Mouse (Mus musculus): ENCODE measurements around the gene Hectd1. TPM values are rescaled to one million over a fixed set of nuclear protein-coding genes. Genes with fewer than 3 reads are reported as not detected.
A peak's percentile ranks its signal among the peaks of the same experiment; 100 is the strongest.

Hectd1 gene
- total RNA-seq, 2 experiments from 2014 or later: 80.1 to 89.3 TPM

DNA sequence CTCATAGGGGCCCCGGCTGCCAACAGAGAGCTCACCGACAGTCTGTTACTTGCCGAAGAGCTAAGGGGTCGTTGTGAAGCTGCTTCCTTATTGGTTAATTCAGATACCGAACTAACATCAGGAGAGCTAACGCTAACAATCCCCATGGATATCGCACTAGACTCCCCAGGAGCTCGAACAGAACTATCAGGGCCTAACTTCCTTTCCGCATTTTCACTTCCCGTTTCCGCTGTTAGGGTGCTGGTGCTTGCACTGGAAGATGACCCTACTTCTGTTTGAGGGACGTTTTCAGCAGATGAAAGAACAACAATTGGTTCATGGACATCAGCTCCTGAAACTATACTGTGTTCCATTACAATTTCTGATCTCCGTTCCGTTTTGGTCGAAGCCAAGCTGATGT, 60.6 kb downstream of the Hectd1 start:
- no peak for DNase-seq

DNA sequence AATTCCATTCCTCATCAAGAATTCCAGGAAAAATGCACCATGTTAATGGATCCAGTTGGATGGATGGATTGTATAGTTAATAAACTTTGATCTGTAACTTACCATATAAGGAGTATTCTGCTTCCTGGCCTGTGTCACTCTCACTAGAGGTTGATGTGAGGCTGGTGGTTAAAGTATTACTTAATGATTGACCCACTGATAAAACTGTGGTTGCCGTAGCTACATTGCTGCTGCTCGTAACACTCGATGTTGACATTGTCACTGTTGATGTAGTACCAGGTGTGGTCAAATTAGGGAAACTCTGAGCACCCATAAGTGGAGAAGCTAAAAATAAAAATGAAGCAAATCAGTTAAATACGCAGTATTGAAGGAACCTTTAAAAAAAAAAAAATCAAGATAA, 61.9 kb downstream of the Hectd1 start:
- no peak for DNase-seq

DNA sequence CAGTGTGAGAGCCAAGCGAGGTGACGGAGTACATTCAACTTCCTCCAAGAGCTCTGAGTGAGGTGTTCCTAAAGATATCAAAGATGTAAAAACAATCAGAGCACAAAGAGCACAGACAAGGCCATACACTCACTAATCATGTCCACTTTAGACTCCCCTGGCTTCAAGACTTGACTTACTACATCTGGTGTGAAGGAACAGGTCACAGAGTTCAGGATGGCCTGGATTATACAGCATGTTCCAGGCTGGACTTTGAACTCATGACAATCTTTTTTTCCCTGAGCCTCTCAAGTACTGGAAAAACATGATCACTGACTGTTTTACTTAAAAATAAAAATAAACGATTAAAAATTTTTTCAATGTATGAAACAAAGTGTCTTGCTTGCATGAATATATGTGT, 70.0 kb downstream of the Hectd1 start:
- no peak for DNase-seq

DNA sequence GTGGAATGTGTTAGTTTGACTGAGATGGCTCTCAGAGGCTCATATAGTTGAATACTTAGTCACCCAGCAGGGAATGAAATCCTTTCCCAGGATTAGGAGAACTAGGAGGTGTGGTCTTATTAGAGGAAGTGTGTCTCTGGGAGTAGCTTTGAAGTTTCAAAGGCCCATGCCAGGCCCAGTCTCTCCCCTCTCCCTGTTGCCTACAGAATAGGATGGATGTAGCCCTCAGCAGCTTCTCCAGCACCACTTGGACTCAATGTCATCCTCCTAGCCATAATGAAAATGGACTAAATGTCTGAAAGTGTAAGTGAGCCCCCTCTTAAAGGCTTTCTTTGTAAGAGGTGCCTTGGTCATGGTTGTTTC, 72.8 kb downstream of the Hectd1 start:
- no peak for DNase-seq

DNA sequence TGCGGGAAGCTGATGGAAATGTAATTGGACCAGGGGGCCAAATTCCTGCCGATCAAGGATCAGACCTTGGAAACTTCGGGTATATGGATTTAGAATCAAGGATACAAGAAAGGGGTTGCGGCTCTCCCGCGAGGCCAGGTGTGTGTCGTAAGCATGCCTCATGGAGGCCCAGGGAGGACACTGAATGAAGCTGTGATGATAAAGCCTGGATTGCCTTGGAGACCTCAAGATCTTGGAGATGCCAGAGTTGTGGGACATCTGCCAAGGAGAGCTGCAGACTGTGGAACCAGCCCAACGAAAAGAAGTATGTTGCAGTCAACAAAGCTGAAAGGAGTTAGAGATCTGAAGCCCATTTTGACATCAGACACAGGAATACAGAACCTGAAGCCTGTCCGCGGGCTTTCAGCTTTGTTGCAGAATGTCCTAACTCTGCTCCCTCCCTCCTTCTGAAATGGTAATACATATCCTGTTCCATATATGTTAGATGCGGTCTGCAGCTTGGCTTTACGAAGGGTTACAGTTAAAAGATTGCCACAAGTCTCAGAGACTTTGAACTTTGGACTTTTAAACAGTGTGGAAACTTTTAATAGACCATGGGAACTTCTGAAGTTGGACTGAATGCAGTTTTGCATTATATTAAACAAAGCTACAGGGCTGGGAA, 73.3 kb downstream of the Hectd1 start:
- DNase-seq: no peak

DNA sequence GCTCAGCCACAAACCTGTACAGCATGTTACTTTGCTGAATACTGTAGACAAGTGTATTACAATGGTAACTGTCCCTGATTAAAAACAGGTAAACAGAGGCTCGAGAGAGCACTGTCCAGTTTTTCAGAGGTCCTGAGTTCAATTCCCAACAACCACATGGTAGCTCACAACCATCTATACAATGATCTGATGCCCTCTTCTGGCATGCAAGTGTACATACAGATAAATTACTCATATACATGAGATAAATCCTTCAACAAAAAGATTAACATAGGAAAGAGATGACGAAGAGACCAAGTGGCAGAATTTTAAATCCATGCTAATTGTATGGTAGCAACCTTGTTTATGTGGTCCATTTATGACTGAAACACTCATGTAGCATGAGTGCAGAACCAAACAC, 82.0 kb downstream of the Hectd1 start:
- no peak for DNase-seq

DNA sequence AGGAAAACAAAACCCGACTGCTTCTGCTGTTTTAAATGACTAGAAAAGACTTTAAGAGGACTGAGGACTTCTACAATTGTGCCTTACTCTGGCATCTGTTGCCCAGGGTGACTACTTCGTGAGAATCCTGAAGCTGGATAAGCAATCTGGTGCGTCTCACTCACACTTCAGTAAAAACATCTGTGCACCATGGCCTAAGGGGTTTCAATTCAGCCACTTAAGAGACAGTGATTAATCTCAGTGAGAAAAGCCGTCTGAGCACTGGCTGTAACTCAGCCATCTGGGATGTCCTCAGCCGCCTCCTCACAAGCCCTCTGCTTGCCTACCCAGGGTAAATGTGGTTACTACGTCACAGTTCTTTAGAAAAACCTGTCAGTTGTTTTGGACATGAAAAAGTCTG, 84.4 kb downstream of the Hectd1 start:
- DNase-seq: no peak

DNA sequence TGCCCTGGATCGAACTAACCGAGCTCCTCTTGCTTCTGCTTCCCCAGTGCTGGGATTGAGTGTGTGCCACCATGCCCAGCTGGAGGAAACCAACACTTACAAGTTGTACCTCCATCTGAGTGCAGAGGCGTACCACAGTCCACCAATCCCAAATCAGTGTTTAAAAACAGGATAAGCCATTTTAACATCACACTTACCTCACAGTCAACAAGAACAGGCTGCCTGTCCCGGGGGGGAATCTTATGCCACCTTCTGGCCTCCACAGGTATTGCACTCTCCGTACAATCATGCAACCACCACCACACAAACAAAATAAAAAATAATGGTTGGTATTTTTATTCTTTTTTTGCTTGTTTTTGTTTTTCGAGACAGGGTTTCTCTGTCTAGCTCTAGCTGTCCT, 87.6 kb downstream of the Hectd1 start:
- peak; percentile 54 for DNase-seq

DNA sequence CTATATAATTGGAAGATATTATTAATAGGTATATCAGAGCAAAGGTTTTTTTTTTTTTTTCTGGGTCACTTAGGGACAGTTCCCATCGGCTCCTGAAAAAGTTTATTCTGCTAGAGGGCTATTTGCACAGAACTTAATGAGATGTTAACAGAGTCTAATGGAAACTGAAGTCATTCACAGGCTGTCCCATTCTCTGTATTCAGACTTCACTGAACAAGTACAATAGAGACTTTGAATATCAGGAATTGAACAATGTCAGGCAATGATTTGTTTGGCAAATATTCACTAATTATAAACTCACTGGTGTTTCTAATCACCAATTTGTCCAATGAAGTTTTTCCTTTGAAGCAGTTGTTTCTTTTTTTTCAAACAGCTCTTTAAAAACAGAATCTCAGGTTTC, 92.5 kb downstream of the Hectd1 start:
- no peak for DNase-seq

DNA sequence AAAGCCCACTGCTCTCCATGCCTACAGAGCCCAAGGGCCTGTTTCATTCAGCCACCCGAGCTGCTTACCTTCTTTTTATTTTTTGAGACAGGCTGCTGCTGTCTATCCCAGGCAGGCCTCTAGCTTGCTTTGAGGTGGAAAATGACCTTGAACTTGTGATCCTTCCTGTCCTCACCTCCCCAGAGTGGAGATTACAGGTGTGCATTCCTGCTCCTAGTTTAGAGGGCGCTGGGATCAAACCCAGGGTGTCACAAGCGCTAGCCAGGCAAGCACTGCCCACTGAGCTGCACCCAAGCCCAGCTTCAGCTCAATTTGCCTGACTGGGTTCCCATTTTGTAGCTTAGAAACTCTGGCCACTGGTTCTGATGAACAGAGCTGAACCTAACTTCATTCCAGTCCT, 93.0 kb downstream of the Hectd1 start:
- no peak for DNase-seq

DNA sequence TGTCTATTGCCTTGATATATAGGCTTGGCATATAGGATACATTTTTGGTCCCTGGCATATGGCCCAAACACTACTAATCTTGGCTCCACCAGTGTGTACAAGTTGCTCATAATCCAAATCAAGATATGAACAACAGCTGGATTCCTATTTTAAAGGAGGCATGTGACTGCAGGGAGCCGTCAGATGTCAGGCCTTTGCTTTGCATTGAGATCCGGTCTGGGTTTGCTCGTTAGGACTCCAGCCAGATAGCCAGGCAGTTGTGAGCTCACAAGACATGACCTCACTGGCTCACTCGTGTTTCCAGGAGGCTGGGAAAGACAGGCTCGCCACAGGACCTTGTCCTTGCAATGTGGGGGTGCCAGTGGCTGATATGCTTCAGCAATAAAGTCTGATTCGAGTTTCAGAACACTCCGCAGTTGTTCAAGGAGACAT, 93.5 kb downstream of the Hectd1 start:
- DNase-seq: peak; percentile 42

DNA sequence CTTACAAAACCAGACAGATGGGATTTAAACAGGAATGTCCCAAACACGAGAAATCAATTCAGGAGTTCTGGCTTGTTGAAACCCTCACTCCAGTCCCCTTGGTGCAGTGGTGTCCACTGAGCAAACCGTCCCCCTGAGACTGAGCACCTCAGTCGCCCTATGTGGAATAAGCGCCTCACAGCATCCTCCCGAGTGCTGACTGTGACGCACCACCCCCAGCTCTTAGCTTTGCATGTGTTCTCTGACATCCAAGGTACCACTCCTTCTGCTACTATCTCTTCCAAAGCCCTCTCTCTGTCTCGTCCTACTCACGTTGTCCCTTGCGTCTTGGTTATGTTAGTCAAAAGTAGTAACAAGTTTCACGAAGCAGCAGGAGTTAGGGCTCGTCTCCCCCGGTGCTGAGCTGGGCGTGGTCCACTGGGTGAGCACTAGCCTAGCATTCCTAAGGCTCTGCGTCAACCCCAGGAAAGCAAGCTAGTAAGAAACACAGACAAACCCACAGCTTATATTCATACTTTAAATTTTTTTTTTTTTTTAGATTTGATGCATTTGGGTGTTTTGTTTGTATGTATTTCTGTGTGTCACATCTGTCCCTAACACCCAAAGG, 94.6 kb downstream of the Hectd1 start:
- no peak for DNase-seq

DNA sequence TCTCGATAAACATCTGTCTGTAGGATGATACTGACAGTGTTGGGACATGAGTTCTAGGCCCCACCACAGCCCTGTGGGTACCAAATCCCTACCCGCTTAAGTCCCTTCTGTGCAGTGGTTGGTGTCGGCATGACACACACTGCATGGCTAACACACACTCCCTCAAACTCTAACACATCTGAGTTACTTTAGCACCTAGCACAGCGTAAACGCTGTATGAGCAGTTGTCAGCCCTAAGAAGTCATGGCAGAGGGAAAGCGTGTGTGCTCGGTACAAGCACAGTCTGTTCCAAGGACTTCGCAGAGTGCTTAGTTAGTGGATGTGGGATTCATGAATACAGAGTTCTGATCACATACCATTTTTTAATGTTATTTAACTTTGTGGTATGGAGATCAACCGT, 99.5 kb downstream of the Hectd1 start:
- DNase-seq: no peak

DNA sequence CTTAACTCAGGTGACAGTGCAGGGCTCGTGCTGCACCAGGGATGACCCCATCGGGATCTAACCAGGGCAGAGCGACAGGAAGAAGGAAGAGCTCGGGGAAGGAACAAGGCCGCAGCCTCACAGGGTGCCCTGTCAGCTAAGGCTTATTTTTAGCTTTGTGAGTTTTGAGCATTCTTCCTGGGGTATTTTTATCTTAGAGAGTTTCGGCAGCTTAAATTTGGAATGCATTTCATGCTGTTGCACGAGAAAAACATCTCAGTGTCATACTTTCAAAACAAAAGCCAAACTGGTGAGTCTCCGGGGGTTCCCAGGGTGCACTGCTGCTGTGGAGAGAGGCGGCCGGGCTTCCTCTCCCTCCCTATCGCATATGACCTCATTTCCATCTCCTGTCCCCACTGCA, 100.3 kb downstream of the Hectd1 start:
- DNase-seq: peak; percentile 56

DNA sequence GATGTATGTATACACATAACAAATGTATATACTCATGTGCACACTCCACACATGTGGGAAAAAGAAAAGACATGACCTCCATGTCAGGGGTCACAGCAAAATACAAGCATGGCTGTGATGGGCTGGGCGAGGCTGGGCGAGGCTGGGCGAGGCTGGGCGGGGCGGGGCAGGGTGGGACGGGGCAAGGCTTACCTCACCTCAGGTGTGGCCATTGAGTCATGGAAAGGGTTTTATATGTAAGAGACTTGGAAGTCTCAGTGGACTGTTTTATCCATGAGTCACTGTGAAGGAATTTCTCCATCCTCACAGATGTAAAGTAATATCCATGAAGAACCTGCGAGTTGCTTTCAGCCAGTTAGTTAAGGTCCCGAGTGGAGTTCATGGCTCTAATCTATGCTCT, 107.5 kb downstream of the Hectd1 start:
- DNase-seq: no peak

DNA sequence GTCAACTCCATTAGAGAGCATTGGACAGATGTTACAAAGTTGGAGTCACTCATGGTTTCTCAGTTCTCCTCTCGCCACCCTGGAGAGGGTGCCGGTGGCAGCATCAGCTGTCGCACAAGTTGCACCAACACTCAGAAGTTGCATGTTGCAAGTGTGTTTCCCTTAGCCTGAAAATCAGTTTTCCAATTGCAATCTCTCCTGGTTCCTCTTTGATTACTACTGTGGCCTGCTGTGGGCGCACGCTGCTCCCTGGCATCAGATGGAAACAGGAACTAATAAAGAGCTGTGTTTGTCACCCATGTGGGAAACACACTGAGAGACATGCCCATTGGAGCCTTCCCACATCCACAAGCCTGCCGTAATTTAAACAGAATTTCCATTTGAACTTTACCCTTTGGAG, 110.7 kb downstream of the Hectd1 start:
- no peak for DNase-seq

DNA sequence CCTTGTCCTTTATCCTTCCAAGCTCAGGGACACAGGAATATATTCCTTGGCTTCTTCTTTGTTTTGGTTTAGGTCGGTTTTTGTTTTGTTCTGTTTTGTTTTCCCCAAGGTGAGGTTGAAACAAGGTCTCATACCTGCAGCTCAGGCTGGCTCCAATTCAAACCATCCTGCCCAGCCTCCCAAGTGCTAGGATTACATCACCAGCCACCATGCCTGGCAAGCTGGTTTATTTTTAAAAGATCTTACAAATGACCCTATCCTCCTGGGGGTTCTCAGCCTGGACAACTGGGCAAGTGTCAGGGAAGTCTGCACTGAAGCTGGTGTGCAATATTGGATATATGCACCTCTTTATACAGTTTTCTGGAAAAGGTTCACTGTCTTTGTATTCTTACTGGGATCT, 116.7 kb downstream of the Hectd1 start:
- peak; percentile 43 for DNase-seq

DNA sequence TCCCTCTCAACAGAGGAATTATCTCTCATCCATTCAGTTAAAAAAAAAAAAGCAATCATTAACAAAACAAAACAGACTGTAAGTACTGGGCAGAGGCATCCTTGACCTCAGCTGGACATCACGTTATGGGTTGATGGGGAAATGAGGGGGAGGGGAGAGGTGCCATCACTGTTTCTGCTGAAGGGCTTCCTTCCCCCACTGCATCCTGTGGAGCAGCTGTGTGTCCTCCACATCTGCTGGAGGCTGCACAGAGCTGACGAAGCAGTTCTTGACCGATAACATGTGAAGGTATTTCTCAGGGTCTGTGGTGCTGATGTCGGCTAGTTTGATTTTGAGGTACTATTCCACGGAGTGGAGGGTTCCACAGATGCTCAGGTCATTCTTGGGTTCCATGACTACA, 119.2 kb downstream of the Hectd1 start:
- peak; percentile 12 for DNase-seq

DNA sequence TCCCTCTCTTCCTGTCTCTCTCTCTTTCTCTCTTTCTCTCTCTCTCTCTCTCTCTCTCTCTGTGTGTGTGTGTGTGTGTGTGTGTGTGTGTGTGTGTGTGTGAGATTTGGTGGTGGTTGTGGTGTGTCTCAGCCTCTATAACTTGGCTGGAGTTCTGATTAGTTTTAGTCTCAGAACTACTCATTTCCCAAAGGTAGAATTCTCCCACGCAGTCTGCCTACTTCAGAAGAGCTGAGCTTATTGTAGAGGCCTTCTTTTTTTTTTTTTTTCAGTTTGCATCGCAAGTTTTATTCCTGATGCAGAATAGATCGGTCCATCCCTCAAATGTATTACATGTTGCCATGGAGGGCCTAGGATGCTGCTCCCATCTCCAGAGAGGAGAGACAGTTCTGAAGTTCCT, 119.6 kb downstream of the Hectd1 start:
- DNase-seq: no peak

DNA sequence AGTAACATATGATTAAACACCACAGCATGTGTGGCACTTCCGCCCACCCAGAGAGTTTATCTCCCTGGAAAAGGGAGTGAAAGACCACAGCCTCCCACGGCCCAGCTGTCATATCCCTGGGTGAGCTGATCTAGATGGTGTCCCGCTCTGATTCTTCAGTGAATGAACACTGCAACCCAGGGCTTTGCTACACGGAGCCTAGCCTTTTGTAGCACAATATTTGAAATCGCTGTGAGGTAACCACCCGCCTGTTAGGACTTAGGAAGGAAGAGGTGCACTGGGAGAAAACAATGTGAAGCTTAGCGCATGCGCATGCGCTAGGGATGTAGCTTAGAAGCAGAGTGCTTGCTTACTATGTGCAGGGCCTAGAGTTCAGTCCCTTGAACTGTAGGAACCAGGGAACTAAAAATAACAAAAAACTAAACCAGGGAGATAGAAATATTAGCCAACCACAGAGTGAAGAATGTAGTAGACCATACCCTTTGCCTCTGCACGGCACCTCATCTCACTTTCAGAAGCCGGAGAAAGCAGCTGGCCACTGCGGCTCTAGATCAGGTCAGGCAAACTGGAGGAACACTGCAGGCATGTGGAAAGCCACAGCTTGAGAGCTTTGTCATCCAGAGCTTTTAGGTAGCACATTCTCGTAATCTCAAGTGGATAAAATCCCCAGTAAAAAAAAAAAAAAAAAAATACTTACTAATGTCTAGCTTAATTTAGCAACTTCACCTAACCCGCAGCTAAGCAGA, 120.2 kb downstream of the Hectd1 start:
- no peak for DNase-seq

DNA sequence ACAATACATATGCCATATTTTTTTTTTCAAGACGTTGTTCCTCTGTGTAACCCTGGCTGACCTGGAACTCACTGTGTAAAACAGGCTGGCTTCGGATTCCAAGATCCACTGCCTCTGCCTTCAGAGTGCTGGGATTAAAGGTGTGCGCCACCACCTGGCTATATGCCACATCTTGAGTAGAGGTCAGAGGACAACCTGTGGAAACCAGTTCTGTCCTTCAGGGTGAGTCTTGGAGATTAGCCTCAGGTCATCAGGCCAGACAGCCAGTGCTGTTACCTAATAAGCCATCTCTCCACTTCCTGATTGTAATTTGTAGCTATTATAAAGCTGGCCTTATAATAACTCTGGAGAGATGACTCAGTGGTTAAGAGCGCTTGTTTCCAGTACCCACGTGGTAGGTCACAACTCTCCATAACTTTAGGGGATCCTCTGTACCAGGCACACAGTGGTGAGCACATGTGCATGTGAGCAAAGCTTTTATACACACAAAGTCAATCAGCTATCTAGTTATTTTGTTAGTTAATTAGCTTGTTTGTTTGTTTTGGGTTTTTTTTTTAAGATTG, 122.6 kb downstream of the Hectd1 start:
- DNase-seq: no peak

DNA sequence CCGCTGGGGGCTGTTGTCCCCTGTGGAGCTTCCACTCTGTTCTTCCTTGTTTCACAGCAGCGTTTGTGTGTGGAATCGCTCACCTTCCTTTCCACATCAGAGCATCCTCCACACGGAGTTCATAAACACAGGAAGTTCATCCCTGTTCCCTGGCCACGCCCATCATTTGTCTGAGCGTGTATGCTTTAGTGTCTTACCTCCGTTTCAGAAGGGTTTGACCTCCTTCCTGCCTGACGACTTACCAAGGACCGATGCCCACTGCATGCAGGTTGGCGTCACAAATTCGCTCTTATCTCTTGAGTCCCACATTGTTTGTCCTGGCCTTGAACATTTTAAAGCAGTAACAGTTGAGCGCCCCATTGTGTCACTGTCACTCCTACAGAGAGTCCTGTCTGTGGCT, 123.6 kb downstream of the Hectd1 start:
- DNase-seq: no peak

DNA sequence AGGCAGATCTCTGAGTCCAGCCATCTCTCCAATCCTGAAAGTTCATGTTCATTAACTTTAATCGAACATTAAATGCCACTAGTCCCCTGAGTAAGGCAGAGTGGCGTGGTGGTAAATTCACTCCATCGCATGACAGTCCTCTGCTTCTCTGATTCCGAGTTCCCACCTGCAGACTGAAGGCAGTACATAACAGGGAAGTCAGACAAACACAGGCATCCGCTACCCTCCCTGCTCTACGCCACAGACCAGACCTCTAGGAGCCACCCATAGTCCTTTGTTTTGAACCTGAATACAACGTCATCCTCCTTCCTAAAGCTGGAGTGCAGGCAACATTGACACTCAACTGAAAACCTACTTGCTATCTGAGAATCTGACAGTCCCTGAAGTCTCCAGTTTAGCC, 124.8 kb downstream of the Hectd1 start:
- DNase-seq: no peak

DNA sequence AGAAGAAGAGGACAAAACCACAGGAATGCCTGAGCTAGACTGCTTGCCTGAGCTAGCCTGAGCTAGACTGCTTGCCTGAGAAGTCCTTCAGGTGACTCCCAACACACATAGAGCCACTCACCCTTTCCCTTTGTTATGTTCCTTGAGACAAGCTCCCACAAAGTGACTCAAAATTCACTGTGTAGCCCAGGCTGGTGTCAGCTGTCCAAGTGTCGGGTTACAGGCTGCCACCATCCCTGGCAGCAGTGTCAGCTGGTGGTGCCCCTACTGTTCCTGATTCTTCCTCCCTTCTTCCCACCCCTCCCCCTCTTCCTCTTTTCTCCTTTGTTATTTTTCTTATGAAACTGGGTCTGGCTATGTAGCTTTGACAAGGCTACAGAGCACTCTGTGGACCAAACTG, 125.5 kb downstream of the Hectd1 start:
- no peak for DNase-seq

All from adrenal gland, postnatal 10 days (tissue).